Mouse (Mus musculus) midbrain, embryonic 15.5 days (tissue): ENCODE data around the gene Ankef1. TPM values are rescaled to one million over a fixed set of nuclear protein-coding genes. Genes with fewer than 3 reads are reported as not detected.

Source experiments
- polyA plus RNA-seq: library from polyadenylated mRNA; unstranded; fragments of >200 nt; fragmentation: Nextera tagmentation; extraction: Ambion mirVana; gene quantifications from 2 replicates; pipeline ENCODE4 v1.2.1, GENCODE M21; 2015

Gene Ankef1
- polyA plus RNA-seq, 1 experiment from 2014 or later: 1.1 TPM

Other genes with a start within 250 kb of the Ankef1 start
- 32.9 and 35.3 TPM in 2 replicates for gene Pak7, start 113.9 kb upstream of the Ankef1 start, polyA plus RNA-seq
- gene Snap25, start 211.5 kb downstream of the Ankef1 start, polyA plus RNA-seq: 148 and 162 TPM in 2 replicates